Mouse (Mus musculus): ENCODE results near the gene Prpf8.

DNA sequence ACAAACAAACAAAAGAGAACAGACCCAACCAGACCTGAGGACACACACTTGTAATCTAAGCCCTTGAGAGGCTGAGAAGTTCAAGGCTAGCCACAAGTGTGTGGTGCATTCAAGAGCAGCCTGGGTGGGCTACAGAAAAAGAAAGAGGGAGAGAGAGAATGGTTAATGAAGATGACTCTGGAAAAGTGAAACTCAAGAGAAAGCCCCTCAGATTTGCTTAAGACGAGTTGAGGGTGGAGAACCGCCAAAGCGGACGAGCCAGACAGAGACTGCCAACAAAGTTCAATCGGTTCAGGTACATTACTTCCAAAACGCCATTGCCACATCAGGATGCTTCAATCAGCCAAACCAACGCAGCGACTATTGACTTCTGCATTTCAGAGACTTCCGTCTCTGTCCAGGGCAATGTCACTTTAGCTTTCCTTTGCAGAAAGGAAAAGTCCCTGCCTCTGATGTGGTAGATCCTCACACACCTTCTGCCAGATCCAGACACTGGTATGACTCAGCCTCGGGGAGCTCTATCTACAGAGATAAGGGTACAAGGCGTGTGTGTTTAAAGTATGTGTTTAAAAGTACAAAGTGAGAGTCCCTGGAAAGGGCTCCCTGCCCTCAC, 14.0 kb upstream of the Prpf8 start:
- TF ChIP-seq CTCF (IDR thresholded peaks at IDR 0.05; ENCODE audit: extremely low read depth, insufficient read depth, insufficient read length, insufficient replicate concordance) (no peak), POLR2A (IDR thresholded peaks at IDR 0.05; ENCODE audit: low read depth, low read length) (no peak)
